Mouse (Mus musculus) stomach, postnatal 0 days (tissue): ENCODE data around the gene Orai2. TPM values are rescaled to one million over a fixed set of nuclear protein-coding genes. Genes with fewer than 3 reads are reported as not detected.
"Not testable (repeated sequence)": the region's sequence is repeated elsewhere in the genome, so short reads cannot be mapped to it uniquely, and the experiment has no call there.

ENCODE experiments used
- ATAC-seq: fragments of 200-750 bp; cut with Nextera tagmentation; 2 replicates; pipeline ENCODE4 v1.8.0; 2017; ENCODE audit not compliant: low FRiP score, low TSS enrichment
- DNase-seq: peaks from one replicate; pipeline ENCODE4 v3.0.0-alpha.2; 2016; ENCODE audit warnings: low spot score
- H3K27ac ChIP-seq: fragments of 300-500 bp; sonication (generic); replicated peaks from 2 replicates; pipeline ENCODE4 v1.5.1; 2014; ENCODE audit warnings: mild to moderate bottlenecking, control low read depth
- H3K27me3 ChIP-seq: fragments of 300-500 bp; sonication (generic); 2 replicates; pipeline ENCODE4 v1.6.1; 2014; ENCODE audit warnings: low read length; ENCODE audit not compliant: control insufficient read depth, insufficient read depth
- H3K36me3 ChIP-seq: fragments of 300-500 bp; sonication (generic); 2 replicates; pipeline ENCODE4 v1.6.1; 2014; ENCODE audit warnings: low read length, mixed read lengths; ENCODE audit not compliant: control insufficient read depth, insufficient read depth
- H3K4me1 ChIP-seq: fragments of 300-500 bp; sonication (generic); replicated peaks from 2 replicates; pipeline ENCODE4 v1.6.1; 2014; ENCODE audit warnings: antibody characterized with exemption; ENCODE audit not compliant: control insufficient read depth, insufficient read depth
- H3K4me2 ChIP-seq: fragments of 300-500 bp; sonication (generic); replicated peaks from 2 replicates; pipeline ENCODE4 v1.6.1; 2014; ENCODE audit warnings: low read depth, mild to moderate bottlenecking, control low read depth, moderate library complexity
- H3K4me3 ChIP-seq: fragments of 300-500 bp; sonication (generic); 2 replicates; pipeline ENCODE4 v1.5.1; 2014; ENCODE audit warnings: low read depth, low read length, control low read depth
- H3K9ac ChIP-seq: fragments of 300-500 bp; sonication (generic); 2 replicates; pipeline ENCODE4 v1.6.1; 2014; ENCODE audit warnings: mild to moderate bottlenecking, low read length, control low read depth, mixed read lengths
- H3K9me3 ChIP-seq: fragments of 300-500 bp; sonication (generic); 2 replicates; pipeline ENCODE4 v1.6.1; 2016; ENCODE audit warnings: low read length; ENCODE audit not compliant: control insufficient read depth
- CTCF ChIP-seq: IDR thresholded peaks from 2 replicates; pipeline ENCODE4 v1.5.1; 2016; ENCODE audit warnings: antibody characterized with exemption, low read depth, mild to moderate bottlenecking, moderate library complexity
- EP300 ChIP-seq: optimal IDR thresholded peaks from 2 replicates; pipeline ENCODE3; 2016; ENCODE audit warnings: antibody characterized with exemption
- WGBS: fragments of 180-500 bp; shearing (Covaris S2); extraction: QIAGEN DNeasy Blood & Tissue Kit; methylation state at CpG from one replicate; pipeline ENCODE4 v1.1.7; 2014; 5-methylcytosine and 5-hydroxymethylcytosine counted together
- polyA plus RNA-seq: library from polyadenylated mRNA; unstranded; fragments of >200 nt; fragmentation: Nextera tagmentation; extraction: Ambion mirVana; gene quantifications from 2 replicates; pipeline ENCODE4 v1.2.1, GENCODE M21; 2015

Gene Orai2
- polyA plus RNA-seq, 1 experiment from 2014 or later: 7.2 TPM

DNA sequence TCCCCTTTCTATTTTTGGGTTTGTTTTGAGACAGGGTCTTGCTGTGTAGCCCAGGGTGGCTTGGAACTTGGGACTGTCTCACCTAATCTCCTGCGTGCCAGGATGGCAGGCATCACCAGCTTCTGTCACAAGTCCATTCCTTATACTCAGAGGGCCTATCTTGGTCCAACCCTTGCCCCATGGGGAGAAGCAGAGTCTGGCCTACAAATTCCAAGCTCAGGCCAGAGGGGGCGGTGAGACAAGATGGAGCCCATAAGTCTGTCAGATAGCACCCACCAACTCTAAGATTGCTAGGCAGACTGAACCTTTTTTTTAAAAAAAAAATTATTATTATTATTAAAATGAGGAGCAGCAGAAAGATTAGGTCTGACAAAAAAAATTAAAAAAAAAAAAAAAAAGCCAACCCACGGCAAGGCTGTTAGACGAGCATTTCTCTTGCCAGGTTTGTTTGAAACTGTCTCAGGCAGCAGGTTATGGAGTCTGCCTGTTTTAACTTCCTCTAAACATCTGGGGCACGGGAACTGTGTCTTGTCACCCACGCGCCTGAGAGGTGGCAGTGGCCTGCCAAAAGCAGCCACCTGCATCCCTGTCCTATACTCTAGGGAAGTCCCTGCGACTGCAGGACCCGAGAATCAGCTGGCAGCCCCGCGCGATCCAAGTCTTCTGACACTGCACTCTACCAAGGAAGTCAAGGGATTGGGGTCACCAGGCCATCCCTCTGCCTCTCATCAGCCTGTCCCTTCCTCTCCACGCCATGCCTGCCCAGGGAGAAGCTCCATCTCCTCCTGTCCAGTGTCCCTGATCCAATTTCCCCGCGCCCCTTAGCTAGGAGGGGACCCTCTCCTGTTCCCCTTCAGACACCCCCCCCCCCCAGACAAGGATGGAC, 644 bp downstream of the Orai2 start:
- Histone ChIP-seq H3K9me3 (no peaks in the 10 kb centered on the region), H3K36me3 (no peaks in the 10 kb centered on the region), H3K9ac (peak overlapping the region; percentile 64), H3K27me3 (no peaks in the 10 kb centered on the region), H3K4me2 (peak overlapping the region; percentile 87), H3K4me1 (peaks cover 2% of the 10 kb centered on the region; the same call in 1 of the 2 replicates), H3K27ac (peak overlapping the region; percentile 88), H3K4me3 (peak overlapping the region; percentile 57)
- ATAC-seq (peak; percentile 6), DNase-seq (peak; percentile 42)
- 16% methylated on average over 13 of the region's 15 CpGs for WGBS
- no peak for TF ChIP-seq CTCF

DNA sequence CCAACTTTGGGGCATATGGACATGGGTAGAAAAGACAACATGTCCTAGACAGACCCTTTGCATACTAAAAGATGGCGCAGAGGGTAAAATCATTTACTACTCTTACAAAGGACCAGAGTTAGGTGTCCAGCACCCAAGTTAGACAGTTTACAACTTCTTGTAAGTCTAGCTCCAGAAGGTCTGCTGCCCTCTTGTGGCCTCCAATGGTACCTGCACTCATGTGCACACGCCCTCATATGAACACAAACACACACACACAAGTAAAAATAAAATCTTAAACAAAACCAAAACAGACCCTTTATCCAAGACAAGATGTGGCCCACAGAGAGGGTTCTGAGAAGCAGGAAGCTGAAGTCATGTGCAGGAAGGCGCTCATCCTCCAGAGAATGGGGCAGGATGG, 2.4 kb downstream of the Orai2 start:
- Histone ChIP-seq H3K9me3 (no peaks in the 10 kb centered on the region), H3K4me2 (no peak overlapping the region), H3K4me3 (no peak overlapping the region), H3K27ac (no peak overlapping the region), H3K9ac (no peak overlapping the region), H3K27me3 (no peaks in the 10 kb centered on the region), H3K4me1 (peaks cover 2% of the 10 kb centered on the region; the same call in 1 of the 2 replicates), H3K36me3 (no peaks in the 10 kb centered on the region)
- no peak for ATAC-seq
- WGBS: 93% methylated on average over 3 of the region's 3 CpGs
- TF ChIP-seq CTCF (peak; percentile 49), EP300 (no peak)
- DNase-seq: no peak

DNA sequence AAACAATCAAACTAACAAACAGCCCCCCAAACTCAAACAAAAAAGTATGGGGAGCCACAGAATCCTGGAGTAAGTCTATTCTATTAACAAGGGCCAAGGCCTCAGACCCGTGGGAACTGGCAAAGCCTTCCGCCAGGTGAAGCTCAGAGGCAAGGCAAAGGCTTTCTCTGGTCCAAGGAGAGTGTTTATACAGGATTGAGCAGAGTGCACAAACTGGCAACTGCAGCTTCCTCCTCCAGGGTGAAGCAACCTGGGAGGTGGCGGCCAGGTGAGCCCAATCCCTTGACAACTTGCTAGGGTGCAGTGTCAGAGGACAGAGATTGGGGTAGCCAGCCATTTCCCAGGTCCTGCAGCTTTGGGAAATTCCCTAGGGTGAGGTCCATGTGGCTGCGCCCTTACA, 3.2 kb downstream of the Orai2 start:
- no peaks in the 10 kb centered on the region for H3K27me3 ChIP-seq
- peaks cover under 1% of the 10 kb centered on the region; the same call in 1 of the 2 replicates for H3K4me1 ChIP-seq
- H3K9me3 ChIP-seq: no peaks in the 10 kb centered on the region
- ATAC-seq: no peak
- H3K27ac ChIP-seq: no peak overlapping the region
- TF ChIP-seq CTCF: no peak
- no peak for TF ChIP-seq EP300
- no peak overlapping the region for H3K4me3 ChIP-seq
- no peak overlapping the region for H3K4me2 ChIP-seq
- no peak overlapping the region for H3K9ac ChIP-seq
- no peaks in the 10 kb centered on the region for H3K36me3 ChIP-seq
- WGBS: 91% methylated on average over 4 of the region's 4 CpGs
- DNase-seq: no peak

DNA sequence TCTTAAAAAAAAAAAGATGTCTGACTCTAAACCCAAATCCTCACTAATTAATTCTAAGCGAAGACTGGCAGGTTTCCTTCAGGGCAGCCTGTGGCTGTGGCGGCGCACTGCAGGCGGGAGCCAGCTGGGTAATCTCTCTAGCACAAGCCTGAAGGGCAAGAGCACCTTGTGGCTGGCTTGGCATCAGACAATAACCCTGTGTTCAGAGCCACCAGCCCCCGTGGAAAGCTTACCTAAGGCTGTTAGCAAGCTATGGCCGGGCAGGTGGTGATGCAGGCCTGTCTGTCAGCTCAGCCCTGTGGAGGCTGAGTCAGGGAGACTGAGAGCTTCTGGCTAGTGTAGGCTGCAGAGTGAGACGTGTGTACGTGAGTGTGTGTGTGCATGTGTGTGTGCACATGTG, 5.3 kb downstream of the Orai2 start:
- no peaks in the 10 kb centered on the region for H3K36me3 ChIP-seq
- 72% methylated on average over 8 of the region's 8 CpGs for WGBS
- H3K4me1 ChIP-seq: no peaks in the 10 kb centered on the region
- H3K27me3 ChIP-seq: no peaks in the 10 kb centered on the region
- no peak overlapping the region for H3K9ac ChIP-seq
- TF ChIP-seq CTCF: no peak
- no peak overlapping the region for H3K27ac ChIP-seq
- no peaks in the 10 kb centered on the region for H3K9me3 ChIP-seq
- H3K4me2 ChIP-seq: no peak overlapping the region
- ATAC-seq (no peak), DNase-seq (no peak)
- no peak overlapping the region for H3K4me3 ChIP-seq

DNA sequence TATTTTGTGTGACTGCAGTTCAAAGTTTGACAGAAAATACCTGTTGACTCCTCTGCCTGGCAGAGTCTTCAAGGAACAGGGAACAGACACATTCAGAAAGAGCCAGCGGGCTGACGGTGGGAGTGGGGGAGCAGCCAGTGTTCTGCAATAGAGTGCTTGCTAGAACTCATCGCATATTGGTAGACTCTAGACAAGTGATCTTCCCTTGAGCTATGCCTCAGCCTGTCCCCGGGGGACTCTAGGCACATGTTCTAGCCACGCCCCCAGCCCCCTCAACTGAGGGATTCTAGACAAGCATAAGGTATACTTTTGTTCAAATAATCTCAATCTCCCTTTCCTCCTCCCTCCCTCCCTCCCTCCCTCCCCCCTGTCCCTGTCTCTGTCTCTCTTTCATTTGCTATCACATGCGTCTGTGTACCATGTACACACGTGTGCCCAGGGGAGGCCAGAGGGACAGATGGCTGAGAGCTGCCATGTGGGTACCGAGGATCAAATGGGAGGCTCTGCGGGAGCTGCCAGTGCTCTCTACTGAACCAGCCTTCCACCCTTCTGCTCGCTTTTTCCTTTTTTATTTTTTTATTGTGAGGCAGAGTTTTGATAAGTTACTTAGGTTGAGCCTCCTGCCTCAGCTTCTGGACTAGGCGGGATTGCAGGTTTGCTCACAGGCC, 6.6 kb downstream of the Orai2 start:
- Histone ChIP-seq H3K36me3 (no peaks in the 10 kb centered on the region), H3K27me3 (no peaks in the 10 kb centered on the region), H3K4me3 (no peak overlapping the region), H3K4me2 (no peak overlapping the region), H3K9me3 (no peaks in the 10 kb centered on the region), H3K9ac (no peak overlapping the region), H3K27ac (no peak overlapping the region), H3K4me1 (no peaks in the 10 kb centered on the region)
- 80% methylated on average over 11 of the region's 11 CpGs for WGBS
- TF ChIP-seq EP300: no peak
- TF ChIP-seq CTCF: no peak
- DNase-seq: no peak
- ATAC-seq: no peak; the same call in 1 of the 2 replicates

DNA sequence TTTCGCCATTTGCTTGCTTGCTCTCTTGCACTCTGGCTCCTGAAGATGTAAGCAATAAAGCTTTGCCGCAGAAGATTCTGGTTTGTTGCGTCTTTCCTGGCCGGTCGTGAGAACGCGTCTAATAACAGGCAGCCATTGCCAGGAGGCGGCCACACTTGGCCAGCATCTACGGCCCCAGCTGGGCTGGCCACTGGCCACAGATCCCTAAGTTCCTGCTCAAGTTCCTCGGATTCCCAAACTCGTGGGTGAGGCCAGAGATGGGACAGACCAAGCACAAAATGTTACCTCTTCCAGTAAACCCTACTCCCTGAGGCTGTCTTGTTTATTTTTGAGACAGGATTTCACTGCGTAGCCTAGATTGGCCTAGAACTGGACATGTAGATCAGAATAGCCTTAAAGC, 10.4 kb downstream of the Orai2 start:
- H3K4me3 ChIP-seq, H3K27ac ChIP-seq, ATAC-seq, DNase-seq, H3K27me3 ChIP-seq, H3K9me3 ChIP-seq, H3K4me1 ChIP-seq, H3K36me3 ChIP-seq, H3K9ac ChIP-seq, H3K4me2 ChIP-seq: not testable (repeated sequence)
- 89% methylated on average over 11 of the region's 12 CpGs for WGBS
